Mouse (Mus musculus): ENCODE results near the gene Zfp941.

DNA sequence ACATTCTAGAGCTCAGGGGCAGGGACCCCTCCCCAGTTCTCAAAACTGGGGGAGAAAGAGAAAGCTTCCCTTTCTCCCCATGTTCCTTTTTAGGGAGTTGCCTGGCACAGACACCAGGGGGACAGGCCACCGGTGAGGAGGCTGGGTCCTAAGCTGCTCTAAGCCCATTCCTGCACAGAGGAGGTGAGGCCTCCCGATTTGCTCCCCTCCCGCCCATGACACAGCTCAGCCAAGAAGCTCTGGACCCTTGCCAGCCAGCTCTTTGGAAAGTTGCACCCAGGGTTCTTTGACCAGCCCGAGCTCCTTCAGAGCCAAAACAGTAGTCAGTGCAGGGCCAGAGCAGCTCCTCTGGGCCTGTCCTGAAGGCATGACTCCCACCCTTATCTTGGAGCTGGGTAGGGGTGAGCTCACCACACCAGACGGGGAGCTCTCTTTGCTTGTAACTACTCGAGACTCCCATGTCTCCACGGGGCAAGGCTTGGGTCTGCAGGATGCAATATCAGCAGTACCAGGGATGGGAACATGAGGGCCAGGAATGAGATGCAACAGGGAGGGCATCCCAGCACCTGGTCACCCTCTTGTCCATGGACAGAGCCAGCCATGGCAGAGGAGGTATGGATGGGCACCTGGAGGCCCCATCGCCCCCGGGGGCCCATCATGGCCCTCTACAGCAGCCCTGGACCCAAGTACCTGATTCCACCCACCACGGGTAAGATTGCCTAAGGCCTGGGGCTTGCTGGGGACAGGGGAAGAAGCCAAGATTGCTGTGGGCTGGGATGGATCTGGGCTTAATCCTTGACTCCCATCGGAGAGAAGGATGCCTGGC lies 26.0 kb upstream of the Zfp941 start, which contains the start of gene Odf3:
- TF ChIP-seq CTCF (IDR thresholded peaks at IDR 0.05; ENCODE audit: borderline replicate concordance, extremely low read depth, insufficient read depth, insufficient read length) (no peak), POLR2A (IDR thresholded peaks at IDR 0.05; ENCODE audit: borderline replicate concordance, extremely low read depth, insufficient read depth, insufficient read length, poor library complexity, severe bottlenecking) (no peak)

Measured in brain, embryonic 14.5 days (tissue).